Mouse (Mus musculus) left cerebral cortex, postnatal 36 days (tissue): ENCODE data around the gene Xlr4b. TPM values are rescaled to one million over a fixed set of nuclear protein-coding genes. Genes with fewer than 3 reads are reported as not detected.
"Not testable (repeated sequence)": the region's sequence is repeated elsewhere in the genome, so short reads cannot be mapped to it uniquely, and the experiment has no call there.

ENCODE experiments used
- DNase-seq, 2 experiments: peaks; one replicate each; pipeline ENCODE4 v3.0.0; 2021 to 2022; ENCODE audit warnings: low spot score in 2 of 2, mixed read lengths in 1 of 2
- intact Hi-C: fragments of 180-260 bp; cut with DNase I; formaldehyde crosslinking; loops from one replicate; pipeline ENCODE4 v1.15.1; 2025
- total RNA-seq, 2 experiments: library from RNA; stranded (reverse); gene quantifications; 2 replicates each; pipeline ENCODE4 v1.2.3; 2021

Gene Xlr4b
- total RNA-seq: 1 to 10 TPM in 1 of 2 experiments, under 1 TPM in 1; 0.27 to 1.3 TPM

- DNase-seq, intact Hi-C loops: not testable (repeated sequence)
Observed at GRCm38 (mm10) chrX:73213819-73214564, at the start of gene Xlr4b. Gene Xlr4b (plus strand): TSS chrX:73214333.

GRCm38 (mm10) chrX:73176889-73177288 lies 37.2 kb upstream of the Xlr4b start, which contains the start of gene Spin2d:
Gene Spin2d (minus strand): TSS chrX:73176989.
- intact Hi-C loops, DNase-seq: not testable (repeated sequence)

GRCm38 (mm10) chrX:73191934-73192333 lies 22.2 kb upstream of the Xlr4b start, which contains the start of gene Xlr3b:
Gene Xlr3b (plus strand): TSS chrX:73192207.
- DNase-seq: peak in 1 of 2 experiments; percentile 13
- intact Hi-C loops: not testable (repeated sequence)

GRCm38 (mm10) chrX:73225365-73225764 lies 11.2 kb downstream of the Xlr4b start:
- intact Hi-C loops: no loop called here
- DNase-seq: no peak

- DNase-seq: peak; percentile 76 to 80
- intact Hi-C loops: no loop called here
Observed at GRCm38 (mm10) chrX:73227914-73228605, 13.9 kb downstream of the Xlr4b start, which contains the start of gene F8a. Gene F8a (plus strand): TSS chrX:73228291.

GRCm38 (mm10) chrX:73228606-73229214 lies 14.6 kb downstream of the Xlr4b start:
- intact Hi-C loops: no loop called here

GRCm38 (mm10) chrX:73229288-73229687 lies 15.2 kb downstream of the Xlr4b start:
- DNase-seq: no peak
- intact Hi-C loops: no loop called here

More at GRCm38 (mm10) chrX:73228606-73229214, 14.6 kb downstream of the Xlr4b start:
- DNase-seq: peak; percentile 64 to 76

- DNase-seq, intact Hi-C loops: not testable (repeated sequence)
Observed at GRCm38 (mm10) chrX:73242821-73243325, 28.7 kb downstream of the Xlr4b start, which contains the start of gene Xlr4c. Gene Xlr4c (minus strand): TSS chrX:73243130.

GRCm38 (mm10) chrX:73262428-73262827 lies 48.3 kb downstream of the Xlr4b start:
- peak in 1 of 2 experiments; percentile 3 for DNase-seq
- intact Hi-C loops: not testable (repeated sequence)

- DNase-seq, intact Hi-C loops: not testable (repeated sequence)
Observed at GRCm38 (mm10) chrX:73265270-73265669, 51.1 kb downstream of the Xlr4b start, which contains the start of gene Xlr3c. Gene Xlr3c (minus strand): TSS chrX:73265390.

Other genes starting within 250 kb of the Xlr4b start
- gene Zfp185, start 227.0 kb upstream of the Xlr4b start, total RNA-seq: under 1 TPM; 0.54 to 0.63 TPM
- under 1 TPM; 0.30 to 0.48 TPM for gene Pnma5, start 177.2 kb upstream of the Xlr4b start, total RNA-seq
- gene Pnma3, start 149.5 kb upstream of the Xlr4b start, total RNA-seq: 10 to 100 TPM; 13.7 to 16.0 TPM
- 1 to 10 TPM in 1 of 2 experiments, under 1 TPM in 1; 0.59 to 1.7 TPM for gene Xlr4a, start 131.9 kb upstream of the Xlr4b start, total RNA-seq
- 1 to 10 TPM; 2.9 to 4.2 TPM for gene Xlr3a, start 117.2 kb upstream of the Xlr4b start, total RNA-seq
- gene Gm14685, start 97.3 kb upstream of the Xlr4b start, total RNA-seq: under 1 TPM in 1 of 2 experiments, not detected in 1; 0.70 TPM
- gene Xlr5b, start 65.5 kb upstream of the Xlr4b start, total RNA-seq: not detected
- 1 to 10 TPM; 1.2 TPM for gene DXBay18, start 64.9 kb upstream of the Xlr4b start, total RNA-seq
- not detected for gene Spin2d, start 37.3 kb upstream of the Xlr4b start, total RNA-seq
- 10 to 100 TPM in 1 of 2 experiments, 1 to 10 TPM in 1; 2.3 to 10.1 TPM for gene Xlr3b, start 22.1 kb upstream of the Xlr4b start, total RNA-seq
- gene F8a, start 14.0 kb downstream of the Xlr4b start, total RNA-seq: 10 to 100 TPM; 14.9 to 17.3 TPM
- not detected for gene Xlr4c, start 28.8 kb downstream of the Xlr4b start, total RNA-seq
- gene Xlr3c, start 51.1 kb downstream of the Xlr4b start, total RNA-seq: not detected
- gene Xlr5a, start 78.6 kb downstream of the Xlr4b start, total RNA-seq: not detected
- gene Xlr5c, start 78.6 kb downstream of the Xlr4b start, total RNA-seq: not detected
- gene Gm45015, start 122.5 kb downstream of the Xlr4b start, total RNA-seq: not detected
- gene Zfp275, start 128.3 kb downstream of the Xlr4b start, total RNA-seq: 10 to 100 TPM; 17.7 to 20.3 TPM
- not detected for gene Gm18336, start 184.4 kb downstream of the Xlr4b start, total RNA-seq
- 1 to 10 TPM; 1.2 to 2.8 TPM for gene Zfp92, start 196.8 kb downstream of the Xlr4b start, total RNA-seq
- gene Trex2, start 221.0 kb downstream of the Xlr4b start, total RNA-seq: not detected
- 1 to 10 TPM; 6.7 to 8.9 TPM for gene Haus7, start 244.7 kb downstream of the Xlr4b start, total RNA-seq